Mouse (Mus musculus) erythroblast, embryonic 14.5 days (primary cell): ENCODE results near the gene Rln3.

Experiments
- GATA1 ChIP-seq: IDR thresholded peaks from 2 replicates; pipeline ENCODE4 v1.6.1; 2012; ENCODE audit warnings: low read length, inconsistent platforms, mixed read lengths
- TAL1 ChIP-seq: IDR thresholded peaks from 3 replicates; pipeline ENCODE4 v1.6.1; 2012; ENCODE audit warnings: low read length, inconsistent platforms, mixed read lengths

GRCm38 (mm10) chr8:83994030-83994429 is 50.8 kb downstream of the Rln3 start:
- TF ChIP-seq GATA1, result no peak
- no peak for TF ChIP-seq TAL1
